Mouse (Mus musculus) thymus, postnatal 14 days (tissue): ENCODE measurements around the gene Bpnt1.

Experiments used
- DNase-seq: peaks from one replicate; pipeline ENCODE4 v3.0.0; 2021

Gene Bpnt1

DNA sequence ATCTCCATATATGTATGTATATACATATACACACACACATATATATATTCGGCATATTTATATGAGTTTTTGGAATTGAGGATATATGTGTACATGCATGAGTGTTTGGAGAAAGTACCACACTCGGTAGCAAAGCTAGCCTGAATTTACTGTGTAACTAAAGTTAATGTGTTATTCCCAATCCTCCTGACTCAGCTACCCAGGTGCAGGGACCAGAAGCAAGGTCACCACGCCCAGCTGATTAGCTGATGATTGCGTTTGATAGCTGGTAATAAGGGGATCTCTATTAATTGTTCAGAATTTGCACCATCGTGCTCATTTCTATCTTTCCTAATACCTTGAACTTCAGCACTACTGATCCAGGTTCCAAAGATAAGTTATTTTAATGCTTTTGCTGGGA, 1.7 kb downstream of the Bpnt1 start:
- no peak for DNase-seq

DNA sequence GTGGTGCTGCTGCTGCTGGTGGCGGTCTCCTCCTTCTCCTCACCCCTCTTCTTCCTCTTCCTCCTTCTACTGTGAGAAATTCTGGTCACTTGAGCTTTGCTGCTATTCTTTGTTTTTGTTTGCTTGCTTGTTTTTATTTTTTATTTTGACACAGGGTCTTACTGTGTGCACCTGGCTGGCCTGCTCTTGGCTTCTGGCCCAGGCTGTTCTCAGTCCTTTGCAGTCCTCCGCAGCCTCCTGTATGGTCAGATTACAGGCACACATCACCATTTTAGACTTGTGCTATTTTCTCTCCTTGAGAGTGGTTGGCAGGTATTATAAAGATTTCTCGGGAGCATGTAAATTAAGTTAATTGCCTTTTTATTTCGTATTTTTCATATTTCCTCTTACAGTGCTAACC, 2.2 kb downstream of the Bpnt1 start:
- DNase-seq = no peak

DNA sequence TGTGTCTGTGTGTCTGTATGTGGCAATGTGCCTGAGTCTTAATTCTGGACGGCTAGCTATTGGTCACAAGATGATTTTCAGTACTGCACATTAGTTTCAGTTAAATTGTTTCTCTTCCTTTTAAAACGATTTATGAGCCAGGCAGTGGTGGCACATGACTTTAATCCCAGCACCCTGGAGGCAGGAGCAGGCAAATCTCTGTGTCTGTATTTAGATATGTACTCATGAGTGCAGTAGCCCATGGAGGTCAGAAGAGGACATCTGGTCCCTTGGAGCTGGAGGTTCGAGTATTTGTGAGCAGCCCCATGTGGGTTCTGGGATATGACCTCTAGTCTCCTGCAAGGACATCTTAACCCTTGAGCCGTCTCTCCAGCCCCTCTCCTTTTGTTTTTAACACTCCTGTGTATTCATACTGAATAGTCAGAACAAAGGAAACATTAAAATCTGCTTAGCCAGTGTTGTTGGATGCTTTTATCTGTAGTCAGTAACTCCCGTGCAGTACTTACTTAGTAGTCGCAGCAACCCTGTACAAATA, 3.3 kb downstream of the Bpnt1 start:
- no peak for DNase-seq

DNA sequence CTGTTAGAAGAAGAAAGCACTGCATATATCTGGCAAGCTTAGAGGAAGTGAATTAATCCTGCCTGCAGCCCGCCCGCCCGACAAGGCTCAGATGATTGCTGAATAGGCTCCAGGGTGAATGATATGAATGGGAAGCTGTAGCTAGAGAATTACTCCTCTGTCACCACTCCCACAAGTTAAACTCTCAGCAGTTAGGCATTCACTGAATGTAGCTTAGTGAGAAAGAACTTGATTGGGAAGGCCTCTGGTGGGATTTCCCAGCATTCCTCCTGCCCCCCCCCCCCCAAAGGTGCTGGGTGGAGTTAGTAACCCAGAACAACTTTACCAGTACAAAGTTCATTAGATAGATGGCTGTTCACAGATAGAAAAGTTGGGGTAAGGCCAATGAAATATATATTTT, 4.6 kb downstream of the Bpnt1 start:
- no peak for DNase-seq

DNA sequence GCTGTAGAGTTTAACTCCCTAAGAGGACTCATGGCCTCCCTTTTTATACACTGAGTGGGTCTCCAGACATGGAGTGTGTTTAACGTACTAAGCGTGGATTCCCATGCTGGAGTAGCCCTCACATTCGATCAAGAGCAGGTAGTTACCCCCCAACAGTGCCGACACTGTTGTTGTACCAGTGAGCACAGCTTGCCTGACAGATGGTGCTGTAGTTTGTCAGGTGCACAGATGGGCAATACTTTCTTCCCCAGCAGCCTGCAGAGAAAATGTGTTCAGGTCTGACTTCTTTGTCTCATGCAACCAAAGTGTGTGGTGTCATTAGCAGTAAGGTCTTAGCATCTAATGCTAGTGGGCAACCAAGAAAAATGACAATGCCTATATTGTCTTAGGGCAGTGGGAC, 10.5 kb downstream of the Bpnt1 start:
- DNase-seq = no peak

DNA sequence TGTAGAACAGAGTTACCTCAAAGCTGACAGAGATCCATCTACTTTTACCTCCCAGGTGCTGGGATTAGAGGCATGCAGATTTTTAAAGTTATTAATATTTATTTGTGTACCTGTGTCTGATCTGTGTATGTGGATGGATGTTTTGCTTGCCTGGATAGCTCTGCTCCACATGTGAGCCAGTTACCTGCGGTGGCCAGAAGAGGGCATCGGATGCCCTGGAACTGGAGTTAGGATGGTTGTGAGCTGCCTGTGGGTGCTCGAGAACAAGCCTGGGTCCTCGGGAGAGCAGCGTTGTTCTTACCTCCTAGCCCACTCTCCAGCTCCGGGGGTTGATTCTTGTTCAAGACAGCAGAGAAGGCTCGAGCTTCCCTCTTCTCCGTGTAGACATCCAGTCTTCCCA, 11.5 kb downstream of the Bpnt1 start:
- DNase-seq = no peak

DNA sequence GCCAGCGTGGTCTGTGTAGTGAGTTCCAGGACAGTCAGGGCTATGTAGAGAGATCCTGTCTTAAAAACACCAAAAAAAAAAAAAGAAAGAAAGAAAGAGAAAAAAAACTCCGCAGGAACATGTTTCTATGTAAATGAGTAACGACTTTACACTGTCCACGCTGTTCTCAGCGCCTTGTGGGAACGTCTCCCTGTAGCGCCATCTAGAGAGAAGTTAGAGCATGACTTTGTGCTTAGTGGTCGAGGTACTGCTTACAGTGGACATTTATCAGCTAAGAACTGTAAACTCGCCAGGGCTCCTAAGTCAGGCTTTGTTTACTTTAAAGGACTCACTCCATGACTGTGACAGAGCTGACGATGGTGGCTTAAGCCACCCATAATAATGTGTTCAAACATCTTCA, 14.2 kb downstream of the Bpnt1 start:
- DNase-seq = no peak

DNA sequence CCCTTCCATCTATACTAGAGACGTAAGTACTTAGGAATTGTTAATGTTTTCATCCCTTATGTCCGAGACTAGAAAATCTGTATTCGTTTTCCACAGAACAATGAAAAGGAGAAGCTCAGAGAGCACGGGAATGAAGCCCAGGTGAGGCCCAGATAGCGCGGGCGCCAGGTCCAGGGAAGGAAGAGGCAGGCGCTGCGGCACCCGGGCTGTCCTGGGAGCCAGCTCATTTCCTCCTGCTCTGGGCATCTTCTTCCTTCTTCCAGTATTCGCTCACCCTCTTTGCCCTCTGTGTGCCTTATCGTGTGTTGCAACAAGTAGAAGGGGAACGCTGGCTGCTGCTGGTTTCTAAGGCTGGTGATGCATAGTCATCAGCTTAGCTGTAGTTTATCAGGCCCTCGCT, 17.8 kb downstream of the Bpnt1 start:
- DNase-seq = no peak

DNA sequence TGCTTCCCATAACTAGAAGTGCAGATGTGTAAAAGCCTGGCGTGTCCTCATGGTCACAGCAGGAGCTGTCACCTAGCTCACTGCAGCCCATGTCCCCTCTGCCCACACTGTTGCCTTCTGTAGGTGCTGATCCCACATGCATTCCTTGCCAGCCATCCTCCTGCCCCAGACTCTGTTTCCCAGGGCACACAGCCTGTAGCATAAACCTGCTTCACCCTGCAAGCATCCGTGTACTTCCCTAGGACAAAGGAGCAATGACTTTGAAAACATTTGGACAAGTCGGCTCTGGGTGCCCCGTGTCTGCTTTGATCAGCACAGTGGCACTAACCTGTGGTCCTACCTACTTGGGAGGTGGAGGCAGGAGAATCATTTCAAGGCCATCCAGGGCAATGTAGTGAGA, 18.7 kb downstream of the Bpnt1 start:
- DNase-seq = no peak

DNA sequence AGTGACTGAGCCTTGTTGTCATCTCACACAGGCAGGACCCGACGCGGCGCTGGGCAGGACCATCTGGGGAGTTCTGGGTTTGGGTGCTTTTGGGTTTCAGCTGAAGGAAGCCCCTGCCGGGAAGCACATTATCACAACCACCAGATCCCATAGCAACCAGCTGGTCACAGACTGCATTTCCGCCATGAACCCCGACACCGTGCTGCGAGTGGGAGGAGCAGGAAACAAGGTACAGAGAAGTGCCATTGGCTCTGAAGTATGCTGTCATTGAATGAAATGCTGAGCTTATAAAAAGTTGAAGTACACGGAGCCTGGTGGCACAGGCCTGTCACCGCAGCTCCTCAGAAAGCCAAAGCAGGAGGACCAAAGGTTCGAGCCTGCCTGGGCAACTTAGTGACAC, 20.2 kb downstream of the Bpnt1 start:
- DNase-seq = no peak

DNA sequence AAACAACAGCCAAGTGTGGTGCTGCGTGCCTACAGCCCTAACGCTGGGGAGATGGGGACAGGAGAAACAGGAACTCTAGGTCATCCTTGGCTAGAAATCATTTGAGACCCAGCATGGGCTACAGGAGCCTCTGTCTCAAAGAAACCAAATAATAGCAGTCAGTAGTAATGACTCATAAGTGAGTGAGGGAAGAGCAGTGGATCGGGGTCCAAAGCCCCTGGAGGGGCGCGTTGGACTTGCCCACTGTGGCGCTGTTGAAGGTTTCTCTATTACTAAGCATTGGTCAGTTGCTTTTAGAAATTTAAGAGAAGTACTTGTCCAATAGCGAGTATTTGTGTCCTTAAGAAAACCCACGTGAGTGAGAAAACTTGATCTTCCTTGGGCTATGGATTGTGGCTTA, 21.4 kb downstream of the Bpnt1 start:
- DNase-seq = no peak

DNA sequence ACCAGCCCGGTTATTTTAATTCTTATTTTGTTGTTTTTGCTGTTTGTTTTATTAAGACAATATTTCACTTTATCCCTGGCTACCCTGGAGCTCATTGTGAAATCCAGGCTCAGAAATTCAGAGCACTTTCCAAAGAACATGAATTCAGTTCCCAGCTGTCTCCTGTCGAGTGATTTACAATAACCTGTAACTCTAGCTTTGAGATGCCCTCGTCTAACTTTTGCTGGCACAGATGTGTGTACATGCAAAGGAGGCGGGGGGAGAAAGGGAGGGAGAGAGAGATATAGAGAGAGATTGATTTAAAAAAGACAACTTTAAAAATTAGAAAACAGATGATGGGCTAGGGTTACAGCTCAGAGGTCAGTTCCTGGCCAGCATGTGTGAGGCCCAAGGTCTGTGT, 22.8 kb downstream of the Bpnt1 start:
- no peak for DNase-seq

DNA sequence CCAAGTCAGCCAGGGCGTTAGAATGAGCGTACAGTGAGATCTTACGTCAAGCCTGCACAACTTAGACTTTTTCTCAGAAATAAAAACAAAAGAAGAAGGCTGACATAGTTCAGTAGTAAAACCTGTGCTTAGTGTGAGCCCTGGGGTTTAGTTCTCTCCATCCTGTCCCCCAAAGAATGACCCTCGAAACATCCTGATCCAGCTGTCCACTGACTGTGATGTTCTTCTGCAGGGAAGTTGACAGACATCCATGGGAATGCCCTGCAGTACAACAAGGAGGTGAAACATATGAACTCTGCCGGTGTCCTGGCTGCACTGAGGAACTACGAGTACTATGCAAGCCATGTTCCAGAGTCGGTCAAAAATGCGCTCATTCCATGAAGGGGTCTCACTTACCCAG, 24.3 kb downstream of the Bpnt1 start:
- DNase-seq = no peak

DNA sequence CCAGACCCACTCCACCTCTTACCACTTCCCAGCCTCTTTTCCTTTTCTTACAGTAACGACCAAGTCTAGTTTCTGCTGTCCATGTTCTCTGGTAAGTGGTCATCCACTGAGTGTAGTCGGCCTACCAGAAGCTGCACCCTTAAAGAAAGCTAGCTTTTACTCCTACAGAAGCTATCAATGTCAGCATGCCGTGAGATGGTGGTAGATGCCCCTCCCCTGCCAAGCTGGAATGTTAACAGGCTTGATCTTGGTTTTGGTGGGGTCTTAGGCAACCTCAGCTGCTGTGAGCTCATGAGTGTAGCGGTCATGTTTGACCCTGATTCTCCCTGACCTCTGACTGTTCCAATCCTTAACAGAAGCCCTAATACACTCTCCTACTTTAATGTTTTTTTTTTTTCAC, 26.3 kb downstream of the Bpnt1 start:
- DNase-seq = no peak

DNA sequence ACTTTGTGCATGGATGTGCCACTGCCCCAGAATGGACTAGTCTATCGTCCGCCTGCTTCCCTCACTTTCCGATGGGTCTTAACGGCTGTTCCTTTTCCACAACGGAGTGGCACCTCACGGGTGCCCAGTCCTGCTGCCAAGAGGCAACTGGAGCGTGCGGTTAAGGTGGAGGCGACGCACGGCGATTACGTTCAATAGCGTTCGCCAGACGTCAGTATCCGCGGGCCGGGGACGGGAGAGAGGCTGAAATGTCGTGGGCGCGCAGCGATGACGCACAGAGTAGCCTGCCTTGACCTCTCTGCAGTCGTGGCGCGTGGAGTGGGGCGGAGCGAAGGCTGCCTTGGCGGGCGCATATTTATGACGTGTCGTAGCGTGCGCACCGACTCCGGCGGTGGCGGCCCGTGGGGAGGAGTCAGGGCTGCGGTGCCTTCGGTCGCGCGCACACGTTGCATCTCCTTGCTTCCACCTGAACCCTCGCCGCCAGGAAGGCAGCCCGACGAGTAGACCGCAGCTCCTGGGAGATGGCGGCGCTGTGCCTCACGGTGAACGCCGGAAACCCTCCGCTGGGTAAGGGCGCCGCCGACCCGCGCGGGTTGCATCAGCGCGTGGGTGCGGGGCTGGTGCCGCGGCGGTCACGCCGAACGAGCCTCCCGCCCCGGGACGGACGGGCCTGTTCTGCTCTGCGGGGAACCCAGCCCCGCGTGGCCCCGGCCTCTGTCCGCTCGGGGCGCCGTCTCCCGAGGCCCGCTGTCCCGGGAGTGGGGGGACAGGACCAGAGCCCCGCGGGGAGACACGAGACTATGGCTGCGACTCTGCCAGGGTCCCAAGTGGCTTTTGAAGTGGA, 30.9 kb downstream of the Bpnt1 start, which contains the start of gene Eprs:
Gene Eprs, plus strand, starts transcription at position 368 of the 844 bp plus-strand sequence.
- peak; percentile 99 for DNase-seq

DNA sequence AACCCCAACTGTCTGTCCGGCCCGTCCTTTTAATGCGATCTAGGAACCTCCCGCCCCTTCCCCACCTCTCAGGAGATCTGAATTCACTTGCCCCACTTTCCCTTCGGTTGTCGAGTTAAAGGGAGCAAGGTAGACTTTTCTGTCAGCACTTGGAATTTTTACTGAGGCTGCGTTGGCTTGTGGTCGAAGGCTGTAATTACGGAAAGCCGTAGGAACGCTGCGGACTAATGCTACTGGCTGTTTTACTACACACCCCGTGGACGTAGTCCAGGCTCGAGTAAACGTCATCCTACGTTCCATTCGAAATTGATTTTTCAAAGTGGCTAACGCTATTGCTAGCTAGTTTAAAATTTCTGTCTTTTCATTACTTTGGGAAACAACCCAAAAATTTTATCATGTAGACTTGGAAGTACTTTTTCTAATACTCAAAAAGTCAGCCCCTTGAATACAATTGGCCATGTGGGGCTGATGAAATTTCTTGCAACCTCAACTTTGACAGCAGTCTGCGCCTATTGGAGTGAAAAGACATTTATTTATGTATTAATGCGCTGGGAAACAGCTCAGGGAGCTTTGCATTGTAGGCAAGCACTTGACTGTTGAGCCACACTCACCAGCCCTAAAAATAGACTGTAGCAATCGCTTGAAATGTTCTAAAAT, 31.7 kb downstream of the Bpnt1 start:
- DNase-seq = no peak

DNA sequence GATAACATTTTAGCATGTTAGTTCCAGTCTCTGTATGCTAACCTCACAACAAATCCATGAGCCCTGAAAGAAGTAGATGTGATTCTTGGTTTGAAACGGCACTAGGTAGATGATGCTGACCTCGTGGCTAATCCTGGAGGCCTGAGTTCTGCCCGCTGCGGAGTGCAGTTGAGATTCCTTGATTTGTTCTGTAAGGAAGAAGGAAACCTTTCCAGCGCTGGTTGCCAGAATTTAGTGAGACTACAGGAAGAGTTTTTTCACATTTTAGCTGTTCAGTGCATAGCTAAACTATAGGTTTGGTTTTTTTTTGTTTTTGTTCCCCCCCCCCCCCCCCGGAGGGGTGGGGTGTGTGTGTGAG, 32.2 kb downstream of the Bpnt1 start:
- DNase-seq = no peak

DNA sequence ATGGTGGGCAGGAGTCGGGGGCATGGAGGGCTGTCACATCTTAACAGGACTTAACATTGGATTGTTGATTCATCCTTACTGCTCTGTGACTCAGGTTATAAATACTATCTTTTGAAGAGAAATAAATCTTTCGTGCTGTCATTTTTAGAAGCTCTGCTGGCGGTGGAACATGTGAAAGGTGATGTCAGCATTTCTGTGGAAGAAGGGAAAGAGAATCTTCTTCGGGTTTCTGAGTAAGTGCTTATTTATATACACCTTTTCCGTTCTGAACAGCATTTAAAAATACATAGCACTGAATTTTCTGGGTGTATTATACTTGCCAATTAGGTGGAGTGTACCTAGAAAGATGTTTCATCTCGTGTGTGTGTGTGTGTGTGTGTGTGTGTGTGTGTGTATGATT, 35.4 kb downstream of the Bpnt1 start:
- no peak for DNase-seq

DNA sequence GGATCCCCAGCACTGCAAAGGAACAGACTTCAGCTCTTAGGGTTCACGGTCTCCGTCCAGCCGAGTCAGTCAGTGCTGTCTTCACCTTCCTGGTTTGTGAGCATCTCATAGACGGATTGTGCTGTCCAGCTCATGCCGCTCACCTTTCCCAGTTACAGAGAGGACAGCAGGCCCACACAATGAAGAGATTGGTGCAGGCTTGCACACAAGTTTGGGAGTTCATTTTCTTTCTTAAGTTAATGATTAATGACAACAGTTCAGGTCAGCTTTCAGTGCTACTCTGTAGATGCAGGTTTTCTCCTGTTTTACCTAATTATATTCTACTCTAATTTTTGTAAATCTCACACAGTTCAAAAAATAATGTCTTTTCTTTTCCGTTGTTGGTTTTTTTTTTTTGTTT, 38.0 kb downstream of the Bpnt1 start:
- DNase-seq = no peak

DNA sequence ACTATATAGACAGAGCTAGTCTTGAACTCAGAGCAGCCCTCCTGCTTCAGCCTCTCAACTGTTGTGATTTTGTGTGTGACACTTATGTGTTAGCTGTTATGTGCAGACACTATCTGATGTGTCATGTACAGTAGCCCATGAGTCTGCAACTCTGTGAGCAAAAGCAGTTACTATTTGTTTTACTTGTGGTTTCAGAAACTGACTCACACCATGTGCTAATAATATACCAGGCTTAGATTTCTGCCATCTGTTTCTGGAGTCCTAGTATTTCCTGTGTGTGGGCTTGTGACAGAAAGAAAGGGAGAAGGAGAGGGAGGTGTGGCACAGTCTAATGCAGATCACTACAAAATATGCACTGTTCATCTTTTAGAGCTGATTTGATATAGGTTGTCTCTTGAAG, 44.4 kb downstream of the Bpnt1 start:
- no peak for DNase-seq

DNA sequence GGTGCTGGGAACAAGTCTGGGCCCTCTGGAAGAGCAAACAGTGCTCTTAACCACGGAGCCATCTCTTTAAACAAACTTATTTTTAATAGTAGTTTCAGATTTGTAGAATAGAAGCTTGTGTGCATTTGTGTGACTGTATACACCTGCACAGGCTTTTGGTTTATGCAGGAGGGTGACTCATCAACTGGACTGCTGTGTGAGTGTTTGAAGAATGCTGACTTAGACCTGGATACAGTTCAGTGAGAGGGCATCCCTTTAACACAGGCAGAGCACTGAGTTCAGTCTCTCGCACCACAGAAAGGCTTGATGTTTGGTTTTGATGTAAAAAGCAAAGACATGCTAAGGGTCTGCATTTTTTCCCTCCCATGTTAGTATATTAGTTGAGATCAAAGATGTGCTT, 45.5 kb downstream of the Bpnt1 start:
- DNase-seq = no peak

DNA sequence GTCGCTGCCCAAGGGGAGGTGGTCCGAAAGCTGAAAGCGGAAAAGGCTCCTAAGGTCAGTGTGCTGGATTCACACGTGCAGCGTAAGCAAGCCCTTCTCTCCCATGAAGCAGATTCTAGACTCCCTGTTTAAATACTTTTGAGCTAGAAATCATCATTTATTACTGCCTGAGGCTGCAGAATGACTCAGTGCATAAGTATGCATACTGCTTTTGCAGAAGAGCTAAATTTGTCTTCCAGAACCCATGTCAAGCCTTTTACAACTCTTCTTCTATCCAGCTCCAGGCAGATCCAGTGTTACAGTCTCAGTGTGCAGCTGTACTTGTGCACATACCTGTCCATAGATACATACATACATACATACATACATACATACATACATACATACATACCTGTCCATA, 69.7 kb downstream of the Bpnt1 start:
- DNase-seq = no peak

DNA sequence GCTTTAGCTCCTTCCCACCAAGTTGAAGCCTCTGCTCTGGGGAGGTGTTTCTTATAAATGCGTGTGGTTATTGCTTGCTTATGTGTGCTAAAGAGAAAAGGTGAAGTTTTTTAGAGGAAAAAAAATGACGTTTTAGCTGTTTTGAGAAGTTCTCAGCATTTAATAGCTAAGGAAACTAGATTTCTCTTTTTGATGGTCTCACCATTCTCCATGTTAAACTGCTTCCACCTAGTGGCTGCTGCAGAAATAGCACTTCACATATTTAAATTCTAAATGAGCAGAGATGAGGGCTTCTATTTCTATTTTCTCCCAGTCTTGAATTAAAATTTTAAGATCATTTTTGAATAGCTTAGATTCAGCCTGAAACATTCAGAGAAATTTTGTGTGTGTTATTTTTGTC, 72.1 kb downstream of the Bpnt1 start:
- DNase-seq = peak; percentile 36

DNA sequence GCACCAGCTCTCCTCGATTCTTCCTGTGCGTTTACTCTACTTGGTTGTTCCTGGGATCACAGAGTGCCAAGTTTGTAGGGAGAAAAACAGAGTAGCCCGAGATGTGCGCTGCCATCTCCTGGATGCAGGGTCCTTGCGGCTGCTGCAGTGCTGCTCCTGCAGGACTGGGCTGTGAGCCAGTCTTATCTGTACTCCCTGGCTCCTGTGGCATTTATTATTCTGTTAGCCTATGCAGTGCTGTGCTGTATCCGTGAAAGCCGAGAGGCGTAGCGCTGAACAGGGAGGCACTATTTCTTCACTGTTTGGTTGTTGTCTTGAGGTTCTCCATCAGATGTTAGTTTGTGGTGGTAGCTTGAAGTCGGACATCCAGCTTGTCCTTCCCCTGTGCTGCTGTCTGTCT, 74.0 kb downstream of the Bpnt1 start:
- DNase-seq = no peak
